Mouse (Mus musculus): Measurements from ENCODE around the gene Fank1. TPM values are rescaled to one million over a fixed set of nuclear protein-coding genes. Genes with fewer than 3 reads are reported as not detected.

Gene Fank1
- polyA plus RNA-seq, 2 experiments, result 0.04 TPM; not detected in 1

GRCm38 (mm10) chr7:133916230-133916629, 139.6 kb downstream of the Fank1 start:
- no peak overlapping the region for H3K9ac ChIP-seq (replicated peaks)
- H3K9me3 ChIP-seq (ENCODE audit: control insufficient read depth, low read length), result no peaks in the 10 kb centered on the region
- WGBS (ENCODE audit: insufficient replicate concordance), result 38% methylated on average over 9 of the region's 9 CpGs
- DNase-seq (ENCODE audit: low read depth in 3 of 3, low spot score in 3 of 3) (no peak), ATAC-seq (ENCODE audit: insufficient read depth) (no peak)
- no peak overlapping the region for H3K4me3 ChIP-seq (ENCODE audit: insufficient read depth in 1 of 2, low read depth in 2 of 2, low read length in 2 of 2)
- TF ChIP-seq CTCF (IDR thresholded peaks at IDR 0.05; ENCODE audit: low read depth) (no peak), EP300 (IDR thresholded peaks at IDR 0.05; ENCODE audit: low read depth) (no peak)
- H3K27ac ChIP-seq, result no peak overlapping the region
- no peaks in the 10 kb centered on the region for H3K27me3 ChIP-seq (ENCODE audit: control insufficient read depth, insufficient read depth, low read length)
- H3K4me1 ChIP-seq (replicated peaks; ENCODE audit: control insufficient read depth in 2 of 2, insufficient read depth in 2 of 2, low read length in 1 of 2), result no peaks in the 10 kb centered on the region
- no peaks in the 10 kb centered on the region for H3K36me3 ChIP-seq (replicated peaks; ENCODE audit: control insufficient read depth, insufficient read depth, low read depth)
- no peak overlapping the region for H3K4me2 ChIP-seq (ENCODE audit: low read depth)

GRCm38 (mm10) chr7:133919306-133919705, 142.6 kb downstream of the Fank1 start:
- H3K36me3 ChIP-seq (replicated peaks; ENCODE audit: control insufficient read depth, insufficient read depth, low read depth), result no peaks in the 10 kb centered on the region
- no peak overlapping the region for H3K27ac ChIP-seq
- H3K9me3 ChIP-seq (ENCODE audit: control insufficient read depth, low read length), result no peaks in the 10 kb centered on the region
- no peak overlapping the region for H3K9ac ChIP-seq (replicated peaks)
- H3K4me3 ChIP-seq (ENCODE audit: insufficient read depth in 1 of 2, low read depth in 2 of 2, low read length in 2 of 2), result no peak overlapping the region
- H3K4me1 ChIP-seq (replicated peaks; ENCODE audit: control insufficient read depth in 2 of 2, insufficient read depth in 2 of 2, low read length in 1 of 2), result no peaks in the 10 kb centered on the region
- H3K27me3 ChIP-seq (ENCODE audit: control insufficient read depth, insufficient read depth, low read length), result no peaks in the 10 kb centered on the region
- TF ChIP-seq EP300 (IDR thresholded peaks at IDR 0.05; ENCODE audit: low read depth) (no peak), CTCF (IDR thresholded peaks at IDR 0.05; ENCODE audit: low read depth) (no peak)
- no peak for ATAC-seq (ENCODE audit: insufficient read depth)
- DNase-seq (ENCODE audit: low read depth in 3 of 3, low spot score in 3 of 3), result no peak
- H3K4me2 ChIP-seq (ENCODE audit: low read depth), result no peak overlapping the region
- 60% methylated on average over 5 of the region's 5 CpGs for WGBS (ENCODE audit: insufficient replicate concordance)

- no peak overlapping the region for H3K4me3 ChIP-seq (ENCODE audit: insufficient read depth in 1 of 2, low read depth in 2 of 2, low read length in 2 of 2)
- no peak overlapping the region for H3K9ac ChIP-seq (replicated peaks)
- ATAC-seq (ENCODE audit: insufficient read depth) (no peak), DNase-seq (ENCODE audit: low read depth in 3 of 3, low spot score in 3 of 3) (no peak)
- no peaks in the 10 kb centered on the region for H3K9me3 ChIP-seq (ENCODE audit: control insufficient read depth, low read length)
- no peaks in the 10 kb centered on the region for H3K27me3 ChIP-seq (ENCODE audit: control insufficient read depth, insufficient read depth, low read length)
- H3K4me2 ChIP-seq (ENCODE audit: low read depth), result no peak overlapping the region
- no peaks in the 10 kb centered on the region for H3K36me3 ChIP-seq (replicated peaks; ENCODE audit: control insufficient read depth, insufficient read depth, low read depth)
- no peak overlapping the region for H3K27ac ChIP-seq
- H3K4me1 ChIP-seq (replicated peaks; ENCODE audit: control insufficient read depth in 2 of 2, insufficient read depth in 2 of 2, low read length in 1 of 2), result no peaks in the 10 kb centered on the region
- TF ChIP-seq CTCF (IDR thresholded peaks at IDR 0.05; ENCODE audit: low read depth), result no peak
- no peak for TF ChIP-seq EP300 (IDR thresholded peaks at IDR 0.05; ENCODE audit: low read depth)
- 71% methylated on average over 5 of the region's 5 CpGs for WGBS (ENCODE audit: insufficient replicate concordance)
Observed at GRCm38 (mm10) chr7:133919918-133920317, 143.3 kb downstream of the Fank1 start.

- ATAC-seq (ENCODE audit: insufficient read depth), result no peak
- no peaks in the 10 kb centered on the region for H3K36me3 ChIP-seq (replicated peaks; ENCODE audit: control insufficient read depth, insufficient read depth, low read depth)
- TF ChIP-seq EP300 (IDR thresholded peaks at IDR 0.05; ENCODE audit: low read depth) (no peak), CTCF (IDR thresholded peaks at IDR 0.05; ENCODE audit: low read depth) (no peak)
- no peaks in the 10 kb centered on the region for H3K4me1 ChIP-seq (replicated peaks; ENCODE audit: control insufficient read depth in 2 of 2, insufficient read depth in 2 of 2, low read length in 1 of 2)
- H3K4me2 ChIP-seq (ENCODE audit: low read depth), result no peak overlapping the region
- H3K4me3 ChIP-seq (ENCODE audit: insufficient read depth in 1 of 2, low read depth in 2 of 2, low read length in 2 of 2), result no peak overlapping the region
- no peaks in the 10 kb centered on the region for H3K27me3 ChIP-seq (ENCODE audit: control insufficient read depth, insufficient read depth, low read length)
- DNase-seq (ENCODE audit: low read depth in 3 of 3, low spot score in 3 of 3), result no peak
- H3K9me3 ChIP-seq (ENCODE audit: control insufficient read depth, low read length), result no peaks in the 10 kb centered on the region
- 48% methylated on average over 7 of the region's 7 CpGs for WGBS (ENCODE audit: insufficient replicate concordance)
- H3K27ac ChIP-seq, result no peak overlapping the region
- H3K9ac ChIP-seq (replicated peaks), result no peak overlapping the region
Observed at GRCm38 (mm10) chr7:133920724-133921123, 144.1 kb downstream of the Fank1 start.

- ATAC-seq (ENCODE audit: insufficient read depth), result no peak
- no peak overlapping the region for H3K4me2 ChIP-seq (ENCODE audit: low read depth)
- 76% methylated on average over 4 of the region's 4 CpGs for WGBS (ENCODE audit: insufficient replicate concordance)
- TF ChIP-seq CTCF (IDR thresholded peaks at IDR 0.05; ENCODE audit: low read depth), result no peak
- TF ChIP-seq EP300 (IDR thresholded peaks at IDR 0.05; ENCODE audit: low read depth), result no peak
- H3K4me1 ChIP-seq (replicated peaks; ENCODE audit: control insufficient read depth in 2 of 2, insufficient read depth in 2 of 2, low read length in 1 of 2), result no peaks in the 10 kb centered on the region
- H3K9me3 ChIP-seq (ENCODE audit: control insufficient read depth, low read length), result no peaks in the 10 kb centered on the region
- DNase-seq (ENCODE audit: low read depth in 3 of 3, low spot score in 3 of 3), result no peak
- no peak overlapping the region for H3K9ac ChIP-seq (replicated peaks)
- H3K27me3 ChIP-seq (ENCODE audit: control insufficient read depth, insufficient read depth, low read length), result no peaks in the 10 kb centered on the region
- H3K4me3 ChIP-seq (ENCODE audit: insufficient read depth in 1 of 2, low read depth in 2 of 2, low read length in 2 of 2), result no peak overlapping the region
- H3K27ac ChIP-seq, result no peak overlapping the region
- H3K36me3 ChIP-seq (replicated peaks; ENCODE audit: control insufficient read depth, insufficient read depth, low read depth), result no peaks in the 10 kb centered on the region
Observed at GRCm38 (mm10) chr7:133921291-133921690, 144.6 kb downstream of the Fank1 start.
